Mouse (Mus musculus) lung, adult 2 months (tissue): ENCODE data around the gene Mllt10. TPM values are rescaled to one million over a fixed set of nuclear protein-coding genes. Genes with fewer than 3 reads are reported as not detected.

ENCODE experiments used
- DNase-seq: peaks from one replicate; pipeline ENCODE4 v3.0.0; 2022
- H3K4me1 ChIP-seq: fragments of 200-500 bp; 2 replicates; pipeline ENCODE4 v1.6.1; 2011; ENCODE audit warnings: low read length; ENCODE audit not compliant: control insufficient read depth, insufficient read depth
- H3K4me3 ChIP-seq: fragments of 200-500 bp; replicated peaks from 2 replicates; pipeline ENCODE3; 2011; ENCODE audit warnings: low read depth, mild to moderate bottlenecking, control low read depth, low read length; ENCODE audit errors: extremely low read depth
- CTCF ChIP-seq: fragments of 200-500 bp; IDR thresholded peaks from 2 replicates; pipeline ENCODE4 v1.5.1; 2011; ENCODE audit warnings: mild to moderate bottlenecking, low read length, control low read depth; ENCODE audit not compliant: insufficient read depth
- POLR2A ChIP-seq: fragments of 200-500 bp; IDR thresholded peaks from 2 replicates; pipeline ENCODE4 v1.6.1; 2011; ENCODE audit warnings: low read depth, mild to moderate bottlenecking, control low read depth, low read length, borderline replicate concordance; ENCODE audit errors: extremely low read depth
- WGBS: fragments of 180-500 bp; shearing (Covaris S2); methylation state at CpG from one replicate; pipeline ENCODE4 v1.1.7; 2018; 5-methylcytosine and 5-hydroxymethylcytosine counted together
- polyA plus RNA-seq: library from polyadenylated mRNA; depleted of rRNA; stranded (reverse); fragments of >200 nt; gene quantifications from 2 replicates; pipeline ENCODE4 v1.2.3, GENCODE M21; 2012

Gene Mllt10
- polyA plus RNA-seq, 1 experiment: 34.7 TPM

- H3K4me3 ChIP-seq: peak overlapping the region; percentile 69
- peak; percentile 66 for DNase-seq
- under 1% methylated on average over 44 of the region's 44 CpGs for WGBS
- no peak for TF ChIP-seq CTCF
- H3K4me1 ChIP-seq: peaks cover 5% of the 10 kb centered on the region
These were observed 28.7 kb upstream of the Mllt10 start for GRCm38 (mm10) chr2:18026116-18026947.

- WGBS: 1% methylated on average over 44 of the region's 44 CpGs
- 0 out of 2 replicates have a peak, but pooled peaks have one; percentile 32 for TF ChIP-seq POLR2A
- peak; percentile 56 for TF ChIP-seq CTCF
- peak; percentile 94 for DNase-seq
- H3K4me1 ChIP-seq: peaks cover 10% of the 10 kb centered on the region
- peak overlapping the region; percentile 77 for H3K4me3 ChIP-seq
These were observed 27.4 kb upstream of the Mllt10 start for GRCm38 (mm10) chr2:18027448-18028139.

- under 1% methylated on average over 61 of the region's 61 CpGs for WGBS
- TF ChIP-seq CTCF (no peak), POLR2A (peak; percentile 70; the same call in 1 of the 2 replicates)
- DNase-seq: peak; percentile 97
These were observed 26.7 kb upstream of the Mllt10 start for GRCm38 (mm10) chr2:18028140-18029021.

GRCm38 (mm10) chr2:18029656-18030055 lies 25.4 kb upstream of the Mllt10 start:
- over 99% methylated on average over 7 of the region's 7 CpGs for WGBS
- no peak overlapping the region for H3K4me3 ChIP-seq
- DNase-seq: no peak
- TF ChIP-seq CTCF: no peak
- no peak for TF ChIP-seq POLR2A
- H3K4me1 ChIP-seq: peaks cover 10% of the 10 kb centered on the region

More at GRCm38 (mm10) chr2:18028140-18029021, 26.7 kb upstream of the Mllt10 start:
- Histone ChIP-seq H3K4me1 (peaks cover 10% of the 10 kb centered on the region), H3K4me3 (peak overlapping the region; percentile 77)

GRCm38 (mm10) chr2:18030581-18030980 lies 24.5 kb upstream of the Mllt10 start:
- no peak for DNase-seq
- Histone ChIP-seq H3K4me1 (peaks cover 9% of the 10 kb centered on the region), H3K4me3 (no peak overlapping the region)
- 81% methylated on average over 8 of the region's 8 CpGs for whole genome bisulfite sequencing
- TF ChIP-seq CTCF: no peak
- no peak for TF ChIP-seq POLR2A

- 26% methylated on average over 26 of the region's 26 CpGs for WGBS
- Histone ChIP-seq H3K4me1 (peaks cover 7% of the 10 kb centered on the region), H3K4me3 (peak overlapping the region; percentile 52)
- TF ChIP-seq CTCF (no peak), POLR2A (no peak)
- no peak for DNase-seq
These were observed 23.7 kb upstream of the Mllt10 start for GRCm38 (mm10) chr2:18031271-18031821.

GRCm38 (mm10) chr2:18031831-18032537 lies 23.1 kb upstream of the Mllt10 start:
- peaks cover 7% of the 10 kb centered on the region for H3K4me1 ChIP-seq
- no peak for DNase-seq
- WGBS: 19% methylated on average over 34 of the region's 34 CpGs
- TF ChIP-seq POLR2A (no peak), CTCF (no peak)
- peak overlapping the region; percentile 52 for H3K4me3 ChIP-seq

- no peak for DNase-seq
- TF ChIP-seq CTCF (no peak), POLR2A (no peak)
- Histone ChIP-seq H3K4me1 (peaks cover 7% of the 10 kb centered on the region), H3K4me3 (no peak overlapping the region)
- 91% methylated on average over 5 of the region's 5 CpGs for WGBS
These were observed 22.5 kb upstream of the Mllt10 start for GRCm38 (mm10) chr2:18032538-18032895.

- H3K4me3 ChIP-seq: no peak overlapping the region
- peaks cover 7% of the 10 kb centered on the region for H3K4me1 ChIP-seq
- DNase-seq: no peak
- no peak for TF ChIP-seq CTCF
- TF ChIP-seq POLR2A: no peak
- 91% methylated on average over 10 of the region's 10 CpGs for WGBS
These were observed 21.6 kb upstream of the Mllt10 start for GRCm38 (mm10) chr2:18033166-18034108.
